Mouse (Mus musculus) heart, postnatal 25 days (tissue): ENCODE data around the gene Slc25a25. TPM values are rescaled to one million over a fixed set of nuclear protein-coding genes. Genes with fewer than 3 reads are reported as not detected.

ENCODE experiments used
- DNase-seq: peaks from one replicate; pipeline ENCODE4 v3.0.0; 2022; ENCODE audit warnings: low spot score
- intact Hi-C: fragments of 180-260 bp; cut with DNase I; formaldehyde crosslinking; loops from one replicate; pipeline ENCODE4 v1.15.1; 2025
- total RNA-seq, 2 experiments: library from RNA; stranded (reverse); gene quantifications; 2 replicates each; pipeline ENCODE4 v1.2.3; 2021

Gene Slc25a25
- total RNA-seq, 2 experiments from 2014 or later = 5.6 to 7.5 TPM

DNA sequence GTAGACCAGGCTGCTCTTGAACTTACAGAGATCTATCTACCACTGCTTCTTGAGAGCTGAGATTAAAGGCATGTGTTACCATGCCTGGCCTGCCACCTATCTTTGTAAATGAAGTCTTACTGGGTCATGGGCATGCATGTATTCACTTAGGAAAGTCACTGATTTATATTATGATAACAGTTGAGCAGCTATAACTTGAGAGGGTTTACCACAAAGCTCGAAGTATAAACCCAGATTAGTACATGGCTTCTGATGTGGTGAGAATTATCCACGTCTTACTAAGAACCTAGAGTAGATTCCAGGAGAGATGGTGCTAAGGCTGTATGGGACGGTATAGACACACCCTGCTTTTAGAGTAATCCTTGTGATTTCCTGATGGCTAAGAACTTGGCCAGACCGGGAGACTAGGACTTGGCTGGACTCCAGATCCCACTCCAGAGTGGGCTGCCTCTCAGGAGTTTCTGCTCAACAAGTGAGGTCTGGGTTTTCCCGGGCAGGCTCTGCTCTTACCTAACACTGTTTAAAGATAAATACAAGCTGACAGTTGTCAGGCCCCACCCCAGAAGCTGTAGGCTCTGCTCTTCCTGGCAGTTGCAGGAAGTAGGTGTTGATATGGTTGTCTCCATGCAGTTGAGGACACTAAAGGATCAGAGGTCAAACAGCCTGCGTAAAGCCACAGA is 13.1 kb upstream of the Slc25a25 start:
- intact Hi-C loops = no loop called here
- DNase-seq = no peak

DNA sequence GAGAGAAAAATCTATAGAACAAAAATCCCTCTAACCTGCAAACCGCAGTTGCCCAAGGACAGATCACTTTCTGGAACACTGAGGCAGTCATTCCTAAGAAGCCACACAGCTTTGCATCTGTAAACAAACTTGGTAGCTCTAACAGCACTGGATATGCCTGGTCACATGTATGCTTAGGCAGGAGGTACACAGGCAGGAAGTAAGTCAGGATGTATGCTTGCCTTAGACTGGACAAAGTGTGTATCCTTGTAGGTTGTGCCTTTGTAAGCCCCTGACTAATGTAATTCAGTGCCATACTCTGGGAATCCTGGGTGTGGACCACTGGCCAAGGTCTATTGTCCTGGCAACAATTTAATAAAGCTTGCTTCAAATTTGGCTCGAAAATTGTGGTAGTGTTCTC is 12.5 kb upstream of the Slc25a25 start:
- intact Hi-C loops = no loop called here
- no peak for DNase-seq

DNA sequence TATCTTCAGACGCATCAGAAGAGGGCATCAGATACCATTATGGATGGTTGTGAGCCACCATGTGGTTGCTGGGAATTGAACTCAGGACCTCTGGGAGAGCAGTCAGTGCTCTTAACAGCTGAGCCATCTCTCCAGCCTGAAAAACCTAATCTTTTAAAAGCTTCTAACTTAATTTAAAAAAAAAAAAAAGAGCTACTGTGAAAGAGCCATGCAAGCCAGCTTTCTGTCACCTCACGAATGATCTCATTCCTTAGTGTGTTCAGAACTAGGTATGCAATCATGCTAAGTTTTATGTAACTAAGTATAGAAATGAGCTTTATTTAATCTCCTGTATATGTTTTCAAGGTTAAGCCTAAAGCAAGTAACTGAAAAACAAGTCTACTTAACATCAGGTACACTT is 8.4 kb upstream of the Slc25a25 start:
- intact Hi-C loops = no loop called here

DNA sequence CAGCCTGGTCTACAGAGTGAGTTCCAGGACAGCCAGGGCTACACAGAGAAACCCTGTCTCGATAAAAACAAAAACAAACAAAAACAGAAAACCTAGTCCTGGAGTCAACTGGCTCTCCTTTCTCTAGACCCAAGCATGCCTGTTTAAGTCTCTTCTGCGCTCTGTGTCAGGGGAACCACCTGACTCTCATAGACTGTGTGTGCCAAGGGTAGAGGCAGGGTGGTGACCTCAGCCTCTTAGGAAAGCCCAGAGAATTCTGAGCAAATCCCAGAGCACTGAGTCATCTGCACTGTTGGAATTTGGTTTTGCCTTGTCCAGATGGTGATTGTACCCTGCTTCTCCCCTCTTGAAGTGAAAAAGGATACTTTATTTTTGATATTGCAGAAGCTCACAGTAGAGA is 7.1 kb upstream of the Slc25a25 start:
- DNase-seq = peak; percentile 45
- intact Hi-C loops = no loop called here

More for the DNA sequence above, 8.4 kb upstream of the Slc25a25 start:
- DNase-seq = no peak

DNA sequence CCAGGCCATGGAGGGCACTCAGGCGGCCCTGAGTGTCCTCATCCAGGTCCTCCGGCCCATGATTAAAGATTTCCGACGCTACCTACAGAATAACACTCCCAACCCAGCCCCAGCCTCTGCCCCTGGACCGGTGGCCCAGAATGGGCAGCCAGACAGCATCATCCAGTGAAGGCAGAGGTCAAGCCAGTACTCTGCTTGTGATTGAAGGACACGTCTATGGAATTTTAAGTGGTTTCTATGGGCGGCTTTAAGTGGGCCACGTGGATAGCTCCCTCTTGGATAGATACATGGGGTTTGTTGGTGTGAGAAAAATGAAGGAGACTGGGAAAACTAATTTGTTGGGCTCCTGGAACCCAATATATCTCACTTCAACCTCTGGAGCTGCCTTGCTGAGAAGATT is 3.9 kb upstream of the Slc25a25 start:
- DNase-seq = no peak
- intact Hi-C loops = no loop called here

DNA sequence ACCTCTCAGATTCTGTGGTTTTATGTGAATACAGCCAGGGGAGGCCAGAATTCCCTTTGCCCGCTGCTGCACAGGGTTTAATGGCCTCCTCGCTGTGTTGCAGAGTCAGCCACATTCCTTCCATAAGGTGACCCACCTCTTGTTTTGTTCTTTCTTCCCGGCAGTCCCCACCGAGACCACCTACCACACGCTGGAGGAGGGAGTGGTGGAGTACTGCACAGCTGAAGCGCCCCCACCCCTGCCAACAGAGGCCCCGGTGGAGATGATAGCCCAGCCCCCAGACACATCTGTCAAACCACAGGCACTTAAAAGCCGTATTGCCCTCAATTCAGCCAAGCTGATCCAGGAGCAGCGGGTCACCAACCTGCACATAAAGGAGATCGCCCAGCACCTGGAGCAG is 3.4 kb upstream of the Slc25a25 start:
- intact Hi-C loops = no loop called here
- DNase-seq = no peak

DNA sequence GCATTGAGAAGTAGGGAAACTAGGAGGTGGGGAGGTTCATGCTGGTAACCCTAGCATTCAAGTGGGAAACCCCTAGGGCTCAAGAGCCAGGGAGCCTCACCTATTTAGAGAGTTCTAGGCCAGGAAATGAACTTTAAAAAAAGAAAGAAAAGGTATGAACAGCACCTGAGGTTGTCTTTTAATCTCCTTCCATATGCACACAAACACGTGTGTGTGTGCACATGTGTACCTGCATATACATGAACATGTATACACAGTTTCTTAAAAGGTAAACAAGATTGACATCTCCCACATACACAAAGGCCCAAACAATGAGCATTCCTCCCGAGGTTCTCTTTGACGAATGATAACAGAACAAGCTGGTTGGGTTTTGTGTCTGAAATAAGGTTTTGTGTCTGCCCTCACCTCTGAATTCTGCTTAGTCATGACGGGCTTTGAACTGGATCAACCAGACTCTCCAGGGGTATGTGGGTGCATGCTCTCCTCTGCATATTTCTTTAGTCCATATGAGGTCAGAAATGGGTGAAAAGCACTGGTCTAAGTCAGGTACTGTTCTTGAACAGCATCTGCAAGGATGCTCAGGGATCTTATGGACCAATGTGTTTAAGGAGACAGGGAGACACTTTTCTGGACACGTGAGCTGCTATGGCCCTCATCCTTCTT is 2.5 kb upstream of the Slc25a25 start:
- DNase-seq = no peak
- intact Hi-C loops = no loop called here

DNA sequence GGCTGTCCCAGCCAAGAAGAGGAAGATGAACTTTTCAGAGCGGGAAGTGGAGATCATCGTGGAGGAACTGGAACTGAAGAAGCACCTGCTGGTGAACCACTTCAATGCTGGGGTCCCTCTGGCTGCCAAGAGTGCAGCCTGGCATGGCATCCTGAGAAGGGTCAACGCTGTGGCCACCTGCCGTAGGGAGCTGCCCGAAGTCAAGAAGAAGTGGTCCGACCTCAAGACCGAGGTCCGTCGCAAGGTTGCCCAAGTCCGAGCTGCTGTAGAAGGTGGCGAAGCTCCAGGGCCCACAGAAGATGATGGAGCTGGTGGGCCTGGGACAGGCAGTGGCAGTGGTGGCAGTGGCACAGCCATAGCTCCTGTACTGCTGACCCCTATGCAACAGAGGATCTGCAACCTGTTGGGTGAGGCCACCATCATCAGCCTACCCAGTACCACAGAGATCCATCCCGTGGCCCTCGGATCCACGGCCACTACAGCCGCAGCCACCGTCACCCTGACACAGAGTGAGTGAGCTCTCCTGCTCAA is 1.3 kb upstream of the Slc25a25 start:
- no peak for DNase-seq
- intact Hi-C loops = no loop called here

DNA sequence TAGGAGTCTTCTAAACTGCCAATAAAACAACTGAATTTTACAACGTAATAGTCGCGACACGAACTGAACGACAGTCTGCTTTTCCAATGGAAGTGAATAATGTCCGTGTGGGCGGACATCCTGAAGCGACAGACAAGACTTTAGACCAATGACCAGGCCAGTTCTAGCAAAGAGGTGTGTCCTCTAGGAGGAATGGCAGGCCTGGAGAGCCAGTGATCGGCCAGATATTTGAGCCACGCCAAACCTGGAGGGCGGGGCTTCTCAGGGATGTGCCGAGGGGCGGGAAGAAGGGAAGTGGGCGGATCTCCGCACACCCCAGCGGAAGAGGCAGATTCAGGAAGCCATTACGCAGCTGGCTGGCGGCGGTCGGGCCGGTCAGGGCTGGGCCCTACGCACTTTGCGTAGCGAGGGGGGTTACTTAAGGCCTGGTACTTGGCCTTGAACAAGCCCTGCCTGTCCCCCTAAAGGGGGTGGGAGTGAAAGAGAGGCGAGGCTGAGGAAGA is 676 bp upstream of the Slc25a25 start:
- intact Hi-C loops = loop anchor here (2.0 kb wide), 1 partner anchor 27 kb away; no protein-coding TSS in a partner anchor
- DNase-seq = peak; percentile 99

DNA sequence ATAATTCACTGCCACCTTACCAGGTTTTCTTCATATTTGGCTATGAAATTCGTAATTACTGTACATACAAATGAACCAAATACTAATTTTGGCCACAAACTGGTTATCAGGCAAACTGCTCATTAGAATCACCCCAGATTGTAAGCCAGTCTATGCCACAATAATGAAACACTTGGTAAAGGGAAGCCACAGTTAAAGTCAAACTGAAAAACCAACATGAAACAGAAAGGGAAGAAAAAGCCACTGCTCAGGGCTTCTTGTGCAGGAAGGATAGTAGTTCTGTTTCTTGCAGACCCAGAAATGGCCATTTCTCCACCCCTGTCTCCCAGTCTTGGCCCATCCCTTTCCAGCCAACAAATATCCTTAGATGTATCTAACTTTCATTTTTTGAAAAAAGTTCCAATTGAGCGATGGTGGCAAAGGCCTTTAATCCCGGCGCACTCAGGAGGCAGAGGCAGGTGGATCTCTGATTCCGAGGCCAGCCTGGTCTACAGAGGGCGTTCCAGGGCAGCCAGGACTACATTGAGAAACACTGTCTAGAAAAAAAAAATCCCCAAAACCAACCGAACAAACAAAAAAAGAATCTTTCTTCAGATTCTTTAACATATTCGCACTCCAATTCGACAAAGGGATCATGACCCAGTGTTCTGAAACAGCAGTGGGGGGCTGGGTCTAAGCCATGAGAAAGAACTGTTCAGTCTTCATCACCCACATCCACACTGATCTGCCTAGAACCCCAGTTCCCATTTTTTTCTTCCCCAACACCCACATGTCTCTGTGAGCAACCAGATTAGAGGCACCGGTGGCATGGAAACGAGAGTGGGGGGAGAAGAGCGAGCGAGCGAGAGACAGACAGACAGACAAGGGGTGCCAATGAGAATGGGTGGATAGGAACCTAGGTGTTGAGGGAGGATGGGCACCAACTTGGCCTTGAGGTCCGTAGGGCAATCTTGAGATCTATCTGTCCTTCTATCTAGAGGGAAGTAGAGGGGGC is 1.2 kb downstream of the Slc25a25 start, which contains the start of gene Naif1:
Gene Naif1 (plus strand): TSS at position 697 of the 994 bp plus-strand sequence.
- no peak for DNase-seq
- intact Hi-C loops = loop anchor here (2.0 kb wide), 1 partner anchor 25 kb away; no protein-coding TSS in a partner anchor

DNA sequence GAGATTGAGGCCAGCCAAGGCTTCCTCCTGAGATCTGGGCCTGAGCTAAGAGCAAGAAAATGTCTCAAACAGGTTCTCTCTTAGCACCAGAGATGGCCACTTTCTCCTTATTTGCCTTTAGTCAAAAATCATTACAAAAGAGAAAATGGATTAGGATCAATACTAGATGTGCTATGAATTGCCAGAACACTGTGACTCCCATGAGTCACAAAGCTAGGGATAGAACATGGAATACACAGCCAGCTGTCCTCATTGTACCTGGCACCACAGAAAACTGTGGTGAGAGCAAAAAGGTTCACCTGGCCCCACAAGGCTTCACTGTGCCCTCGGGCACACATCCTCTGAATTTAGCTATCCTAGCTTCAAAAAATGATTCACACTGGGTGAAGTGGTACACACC is 2.8 kb downstream of the Slc25a25 start:
- DNase-seq = no peak
- intact Hi-C loops = no loop called here

DNA sequence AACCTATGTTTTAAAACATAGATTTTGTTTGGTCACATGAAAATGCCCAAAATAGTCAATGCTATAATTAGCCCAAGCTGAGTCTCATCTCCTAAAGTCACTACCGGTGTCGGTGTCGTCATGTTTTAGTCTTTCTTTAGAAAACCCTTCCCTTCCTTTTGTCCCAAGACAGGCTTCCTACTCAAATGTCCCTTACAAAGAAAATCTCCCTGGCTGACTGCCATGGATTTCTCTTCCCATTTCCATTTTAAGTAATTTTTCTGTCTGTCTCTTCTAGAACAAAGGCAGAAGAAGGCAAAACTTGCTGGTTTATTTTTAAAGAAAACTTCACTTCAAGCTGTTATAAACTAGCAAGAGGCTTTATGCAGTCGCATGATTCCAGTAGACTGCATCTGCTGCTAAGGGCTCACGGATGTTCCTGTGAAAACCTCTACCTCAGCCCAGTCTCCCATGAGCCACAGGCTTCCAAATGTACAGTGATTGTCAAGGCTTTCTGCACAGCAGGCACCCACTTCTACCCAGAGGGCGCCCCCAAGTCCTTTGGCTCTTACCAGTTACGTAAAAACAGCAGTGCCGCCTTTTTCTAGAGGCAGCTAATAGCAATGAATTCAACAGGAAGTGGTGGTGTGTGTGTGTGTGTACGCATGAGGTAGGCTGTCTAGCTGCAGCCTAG is 3.8 kb downstream of the Slc25a25 start:
- intact Hi-C loops = no loop called here

DNA sequence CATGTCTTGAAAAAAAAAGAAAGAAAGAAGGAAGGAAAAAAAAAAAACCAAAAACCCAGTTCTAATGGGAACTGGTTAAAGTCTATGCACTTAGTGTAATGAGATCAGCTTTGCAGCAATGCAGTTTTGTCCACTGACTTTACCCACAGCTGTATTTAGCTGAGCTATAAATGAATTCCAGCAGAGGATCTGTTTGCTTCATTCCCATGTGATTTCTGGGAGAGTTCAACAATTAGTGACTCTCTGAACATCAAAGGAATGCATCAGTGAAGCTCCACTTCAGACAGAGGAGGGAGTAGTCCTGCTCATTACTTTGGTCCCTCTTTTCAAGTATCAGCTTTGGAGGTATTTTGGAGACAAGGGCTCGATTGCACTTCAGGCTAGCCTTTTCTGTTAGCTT is 5.7 kb downstream of the Slc25a25 start:
- intact Hi-C loops = no loop called here
- DNase-seq = no peak

More for the DNA sequence above, 3.8 kb downstream of the Slc25a25 start:
- no peak for DNase-seq

DNA sequence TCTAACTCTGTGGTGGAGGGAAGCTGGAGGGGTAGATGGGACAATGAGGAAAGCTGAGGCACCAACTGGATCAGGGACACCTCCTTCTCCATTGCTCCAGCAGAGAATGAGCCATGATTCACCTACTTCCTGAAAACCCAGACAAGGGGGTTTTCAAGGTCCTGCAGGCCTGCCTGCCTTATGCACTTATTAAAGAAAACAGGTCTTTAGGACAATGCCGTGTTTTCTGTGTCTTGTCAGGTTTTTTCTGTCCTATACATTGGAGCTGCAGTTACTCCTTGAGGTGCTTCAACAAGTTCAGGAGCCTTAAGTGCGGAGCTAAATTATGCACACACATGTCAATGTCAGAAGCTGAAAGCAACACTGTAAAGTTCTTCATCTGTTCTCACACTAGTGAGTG is 9.7 kb downstream of the Slc25a25 start:
- intact Hi-C loops = no loop called here
- no peak for DNase-seq

DNA sequence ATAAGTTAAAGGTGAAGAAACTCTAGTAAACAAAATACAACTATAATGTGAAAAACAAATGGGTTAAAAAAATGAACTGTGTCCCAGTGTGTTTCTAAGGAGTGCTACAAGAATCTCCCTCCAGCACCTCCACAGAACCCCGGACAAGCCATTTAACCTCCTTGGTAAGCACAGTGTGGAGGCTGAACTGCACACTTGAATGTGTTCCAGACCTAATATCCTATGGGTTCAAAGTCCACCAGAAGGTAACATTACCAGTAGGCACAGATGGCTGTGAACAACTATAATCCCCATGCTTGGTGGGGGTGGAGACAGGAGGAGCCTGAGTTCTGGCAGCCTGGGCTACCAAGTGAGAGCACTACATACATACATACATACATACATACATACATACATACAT is 10.6 kb downstream of the Slc25a25 start:
- intact Hi-C loops = no loop called here
- no peak for DNase-seq

DNA sequence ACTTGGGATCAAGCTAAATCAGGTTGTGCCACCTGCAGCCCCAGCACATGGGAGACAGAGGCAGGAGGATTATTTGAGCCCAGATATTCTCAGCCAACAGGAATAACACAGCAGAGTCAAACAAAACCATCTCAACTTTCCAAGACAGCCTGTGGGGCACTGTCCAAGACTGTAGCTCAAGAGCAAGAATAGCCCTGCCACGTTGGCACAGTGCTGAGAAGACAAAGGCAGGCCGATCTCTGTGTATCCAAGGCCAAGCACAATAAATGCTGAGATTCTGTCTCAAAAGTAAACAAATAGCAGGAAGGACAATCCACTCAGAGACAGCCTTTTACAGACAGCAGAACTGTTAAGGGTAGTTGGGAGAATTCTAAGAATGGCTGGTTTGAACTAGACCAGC is 11.1 kb downstream of the Slc25a25 start:
- intact Hi-C loops = no loop called here
- no peak for DNase-seq

DNA sequence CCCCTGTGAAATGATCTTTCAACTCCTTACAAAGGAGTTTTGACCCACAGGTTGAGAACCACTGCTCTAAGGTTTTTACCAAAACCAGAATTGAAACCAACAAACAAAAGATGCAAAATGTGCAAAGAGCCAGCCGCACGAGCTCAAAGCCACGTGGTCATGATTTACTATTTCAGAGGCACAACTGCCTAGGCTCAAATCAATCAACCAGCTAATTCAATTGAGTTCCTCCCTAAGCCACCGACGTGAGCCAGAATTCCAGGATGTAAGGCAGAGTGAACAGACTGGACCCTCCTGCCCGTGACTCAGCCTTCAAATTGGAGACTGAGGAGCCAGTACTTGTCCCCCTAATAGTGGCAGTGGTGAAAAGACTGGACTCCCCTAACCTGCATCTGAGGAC is 12.1 kb downstream of the Slc25a25 start:
- intact Hi-C loops = no loop called here
- no peak for DNase-seq

DNA sequence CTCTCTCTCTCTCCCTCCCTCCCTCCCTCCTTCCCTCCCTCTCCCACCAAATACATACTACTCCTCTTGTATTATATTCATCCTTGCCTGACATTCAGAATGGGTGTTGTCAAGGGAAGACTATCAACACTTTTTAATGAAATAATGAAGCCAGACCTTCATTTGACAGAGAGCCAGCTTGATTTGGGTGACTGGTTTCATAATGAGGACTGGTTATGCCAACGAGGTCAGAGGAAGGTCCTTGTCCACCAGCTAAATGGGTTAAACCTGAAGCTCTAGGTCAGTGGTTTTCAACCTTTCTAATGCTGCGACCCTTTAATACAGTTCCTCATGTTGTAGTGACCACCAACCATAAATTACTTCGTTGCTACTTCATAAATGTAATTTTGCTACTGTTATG is 12.5 kb downstream of the Slc25a25 start:
- intact Hi-C loops = no loop called here
- DNase-seq = no peak

DNA sequence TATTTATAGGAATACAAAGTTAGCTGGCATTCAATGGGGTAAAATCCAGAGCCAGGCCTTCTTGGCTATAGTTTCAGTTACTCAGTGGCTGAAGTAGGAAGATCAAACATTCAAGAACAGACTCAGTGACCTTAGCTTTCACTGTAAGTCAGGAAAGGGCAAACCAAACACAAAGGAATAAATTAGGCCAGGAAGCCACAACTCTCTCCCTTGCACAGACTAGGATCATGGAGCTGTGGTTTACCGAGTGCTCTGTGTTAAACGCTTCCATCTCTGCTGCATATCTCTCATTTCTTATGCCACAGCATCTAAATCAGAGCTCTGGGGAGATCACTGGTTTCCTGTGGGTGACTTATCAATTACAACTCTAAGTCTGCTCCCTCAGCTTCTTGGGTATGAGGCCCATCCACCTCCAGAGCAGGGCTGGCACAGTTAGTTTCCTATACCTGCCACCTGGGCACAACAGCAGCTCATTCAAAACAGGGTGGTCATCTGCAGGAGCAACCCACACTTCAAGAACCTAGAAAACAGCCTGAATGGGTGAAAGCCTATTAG is 13.6 kb downstream of the Slc25a25 start:
- intact Hi-C loops = no loop called here
- no peak for DNase-seq
